Mouse (Mus musculus): Measurements from ENCODE around the gene Kcnj10.
A peak's percentile ranks its signal among the peaks of the same experiment; 100 is the strongest.

The Kcnj10 gene

DNA sequence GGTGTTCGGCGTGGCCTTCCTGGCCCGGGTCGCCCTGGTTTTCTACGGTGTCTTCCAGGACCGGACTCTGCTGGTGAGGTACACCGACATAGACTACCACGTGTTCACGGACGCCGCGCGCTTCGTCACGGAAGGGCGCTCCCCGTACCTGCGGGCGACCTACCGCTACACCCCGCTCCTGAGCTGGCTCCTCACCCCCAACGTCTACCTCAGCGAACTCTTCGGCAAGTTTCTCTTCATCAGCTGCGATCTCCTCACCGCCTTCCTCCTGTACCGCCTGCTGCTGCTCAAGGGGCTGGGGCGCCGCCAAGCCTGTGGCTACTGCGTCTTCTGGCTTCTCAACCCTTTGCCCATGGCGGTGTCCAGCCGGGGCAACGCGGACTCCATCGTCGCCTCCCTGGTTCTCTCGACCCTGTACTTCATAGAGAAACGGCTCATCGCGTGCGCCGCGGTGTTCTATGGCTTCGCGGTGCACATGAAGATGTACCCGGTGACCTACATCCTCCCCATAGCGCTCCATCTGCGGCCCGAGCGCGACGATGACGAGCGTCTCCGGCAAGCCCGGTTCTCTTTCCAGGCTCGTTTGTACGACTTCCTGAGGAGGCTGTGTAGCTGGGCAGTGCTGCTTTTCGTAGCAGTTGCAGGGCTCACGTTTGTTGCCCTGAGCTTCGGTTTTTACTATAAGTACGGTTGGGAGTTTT lies 35.9 kb downstream of the Kcnj10 start:
- DNase-seq (ENCODE audit: low spot score in 2 of 2) = peak in 1 of 2 experiments; percentile 29

DNA sequence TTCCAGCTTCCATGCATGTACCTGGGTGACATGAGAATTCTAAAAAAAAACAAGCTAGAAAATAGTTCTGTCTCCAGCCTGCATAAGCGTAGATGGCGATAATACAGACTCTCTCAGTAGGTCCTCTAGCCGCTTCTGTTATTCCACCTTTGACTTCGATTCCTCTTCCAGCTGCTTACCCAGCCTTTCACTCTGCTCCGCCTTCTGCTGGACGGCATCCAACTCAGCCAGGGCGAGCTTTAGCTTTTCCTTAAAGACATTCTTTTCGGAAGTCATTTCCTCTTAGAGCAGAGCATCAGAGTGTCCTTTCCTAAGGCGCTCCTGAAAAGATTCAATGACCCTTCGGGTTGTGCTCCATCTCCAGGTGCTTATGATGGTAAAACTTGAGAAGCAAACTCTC lies 39.1 kb downstream of the Kcnj10 start:
- DNase-seq (ENCODE audit: low spot score in 2 of 2) = no peak

DNA sequence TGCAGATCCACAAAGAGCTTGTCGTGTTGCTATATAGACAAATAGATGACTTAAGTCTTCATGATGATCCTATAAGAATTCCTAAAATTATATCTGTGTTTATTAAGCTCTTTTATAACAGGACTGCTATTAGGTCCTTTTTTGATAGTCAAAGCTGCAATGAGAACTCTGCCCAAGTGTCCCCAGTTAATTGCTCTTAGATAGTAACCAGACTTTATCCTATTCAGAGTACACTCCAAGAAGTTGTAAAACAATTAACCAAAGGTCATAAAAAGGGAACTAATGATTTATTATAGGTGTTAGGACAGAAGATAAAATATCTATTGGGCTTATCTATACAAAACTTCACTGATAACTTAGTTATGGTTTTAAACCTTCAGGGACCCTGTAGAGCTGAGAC lies 41.1 kb downstream of the Kcnj10 start:
- DNase-seq (ENCODE audit: low spot score in 2 of 2) = no peak

GRCm38 (mm10) chr1:172387246-172387645 lies 46.2 kb downstream of the Kcnj10 start:
- DNase-seq (ENCODE audit: low spot score in 2 of 2) = no peak

DNA sequence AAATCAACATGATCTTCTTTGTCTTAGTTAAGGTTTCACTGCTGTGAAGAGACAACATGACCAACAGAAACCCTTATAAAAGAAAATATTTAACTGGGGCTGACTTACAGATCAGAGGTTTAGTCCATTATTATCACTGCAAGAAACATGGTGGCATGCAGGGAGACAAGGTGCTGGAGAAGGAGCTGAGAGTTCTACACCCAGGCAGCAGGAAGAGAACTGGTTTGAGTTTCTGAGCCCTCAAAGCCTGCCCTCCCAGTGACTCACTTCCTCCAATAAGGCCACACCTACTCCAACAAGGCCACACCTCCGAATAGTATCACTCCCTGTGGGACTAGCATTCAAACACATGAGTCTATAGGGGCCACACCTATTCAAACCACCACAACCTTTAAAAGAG lies 49.8 kb downstream of the Kcnj10 start:
- peak; percentile 21 to 39 for DNase-seq (ENCODE audit: low spot score in 2 of 2)

- no peak for DNase-seq (ENCODE audit: low spot score in 2 of 2)
Measured at GRCm38 (mm10) chr1:172391807-172392581, 51.0 kb downstream of the Kcnj10 start.

- no peak for DNase-seq (ENCODE audit: low spot score in 2 of 2)
Measured at GRCm38 (mm10) chr1:172392643-172393170, 51.7 kb downstream of the Kcnj10 start.

DNA sequence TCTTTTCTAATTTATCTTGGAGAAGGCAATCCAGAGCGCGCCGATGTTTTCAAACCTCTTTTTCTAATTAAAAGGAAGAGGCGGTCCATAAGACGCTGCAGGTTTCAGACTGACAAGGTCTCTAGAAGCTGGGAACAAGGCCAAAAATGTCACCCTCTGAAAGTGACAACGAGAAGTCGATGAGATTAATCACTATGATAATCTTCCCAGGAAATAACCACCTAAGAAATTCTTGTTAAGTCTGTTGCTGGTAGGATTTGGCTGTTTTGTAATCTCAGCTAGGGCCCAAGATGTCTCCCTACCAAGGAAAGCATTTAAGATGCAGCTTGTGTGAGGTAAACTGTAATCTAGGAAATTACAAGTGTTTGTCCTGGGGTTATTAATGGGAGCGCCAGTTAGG lies 52.7 kb downstream of the Kcnj10 start:
- DNase-seq (ENCODE audit: low spot score in 2 of 2) = no peak

DNA sequence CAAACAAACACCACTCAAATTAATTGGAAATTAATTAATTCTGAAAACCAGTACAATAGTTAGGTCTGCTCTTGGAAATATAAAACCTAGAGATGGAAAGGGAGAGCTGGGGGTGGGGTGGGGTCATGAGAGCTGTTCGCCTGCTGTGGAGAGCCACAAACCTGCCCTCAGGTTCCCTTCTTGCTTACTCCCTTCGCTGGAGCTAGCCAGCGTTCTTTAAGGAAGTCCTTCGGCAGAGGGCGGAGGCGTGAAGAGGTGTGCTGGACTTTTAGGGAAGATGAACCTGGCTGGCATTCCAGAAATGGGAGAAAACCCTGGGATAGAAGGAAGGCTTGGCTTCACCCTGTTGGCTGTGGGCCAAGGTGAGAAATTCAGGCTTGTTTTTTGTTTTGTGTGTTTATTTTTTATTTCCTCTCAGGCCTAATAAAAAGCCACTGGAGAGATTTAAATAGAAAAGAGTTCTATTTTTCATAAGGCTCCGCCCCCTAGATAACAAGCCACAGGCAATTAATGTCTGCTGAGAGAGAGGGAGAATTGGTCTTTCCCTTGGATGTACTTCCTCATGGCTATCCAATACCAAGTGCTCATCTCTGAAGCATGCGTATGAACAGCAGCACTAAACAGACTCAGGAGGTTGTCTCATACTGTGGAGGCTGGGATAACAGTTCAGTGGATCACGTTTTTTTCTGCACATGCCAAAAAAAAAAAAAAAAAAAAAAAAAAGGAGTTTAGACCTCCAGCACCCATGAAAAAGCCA lies 56.2 kb downstream of the Kcnj10 start:
- no peak for DNase-seq (ENCODE audit: low spot score in 2 of 2)

- no peak for DNase-seq (ENCODE audit: low spot score in 2 of 2)
Measured at GRCm38 (mm10) chr1:172406077-172406706, 65.2 kb downstream of the Kcnj10 start.

GRCm38 (mm10) chr1:172408996-172409395 lies 68.0 kb downstream of the Kcnj10 start:
- no peak for DNase-seq (ENCODE audit: low spot score in 2 of 2)

DNA sequence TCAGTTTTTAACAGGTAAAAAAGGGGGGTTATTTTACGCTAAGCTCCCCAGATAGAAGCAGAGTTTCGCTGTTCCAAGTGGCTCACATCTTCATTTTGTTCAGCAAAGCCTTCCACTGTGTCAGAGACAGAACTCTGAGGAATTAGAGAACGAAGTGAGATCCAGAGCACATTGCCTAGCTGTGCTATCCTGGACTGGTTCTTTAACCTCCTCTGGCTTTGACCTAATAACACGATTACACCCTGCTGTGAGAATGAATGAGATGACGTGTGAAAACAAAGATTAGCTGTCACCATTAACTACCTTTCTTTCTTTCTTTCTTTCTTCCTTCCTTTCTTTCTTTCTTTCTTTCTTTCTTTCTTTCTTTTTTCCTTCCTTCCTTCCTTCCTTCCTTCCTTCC lies 68.4 kb downstream of the Kcnj10 start:
- no peak for DNase-seq (ENCODE audit: low spot score in 2 of 2)

- peak; percentile 38 to 68 for DNase-seq (ENCODE audit: low spot score in 2 of 2)
Measured at GRCm38 (mm10) chr1:172410806-172411205, 69.8 kb downstream of the Kcnj10 start.

- DNase-seq (ENCODE audit: low spot score in 2 of 2) = peak; percentile 39 to 63
Measured at GRCm38 (mm10) chr1:172412204-172412603, 71.2 kb downstream of the Kcnj10 start.

- no peak for DNase-seq (ENCODE audit: low spot score in 2 of 2)
Measured at GRCm38 (mm10) chr1:172413491-172414230, 72.7 kb downstream of the Kcnj10 start.

DNA sequence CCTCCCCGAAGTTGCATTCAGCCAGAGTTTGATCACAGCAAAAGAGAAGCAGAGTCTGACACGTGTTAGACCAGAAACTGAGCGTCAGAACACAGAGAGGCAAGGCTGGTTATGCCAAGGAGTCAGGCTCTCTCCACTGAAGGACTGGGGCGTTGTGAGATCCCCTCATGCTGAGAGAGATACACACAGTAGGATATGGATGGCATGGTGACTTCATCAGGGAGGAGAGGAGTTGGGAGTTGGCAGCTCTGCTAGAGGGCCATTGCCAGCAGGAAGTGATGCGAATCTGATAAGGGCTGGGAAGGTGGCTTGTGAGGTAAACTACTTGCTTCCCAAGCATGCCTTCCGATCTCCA lies 73.2 kb downstream of the Kcnj10 start:
- no peak for DNase-seq (ENCODE audit: low spot score in 2 of 2)

DNA sequence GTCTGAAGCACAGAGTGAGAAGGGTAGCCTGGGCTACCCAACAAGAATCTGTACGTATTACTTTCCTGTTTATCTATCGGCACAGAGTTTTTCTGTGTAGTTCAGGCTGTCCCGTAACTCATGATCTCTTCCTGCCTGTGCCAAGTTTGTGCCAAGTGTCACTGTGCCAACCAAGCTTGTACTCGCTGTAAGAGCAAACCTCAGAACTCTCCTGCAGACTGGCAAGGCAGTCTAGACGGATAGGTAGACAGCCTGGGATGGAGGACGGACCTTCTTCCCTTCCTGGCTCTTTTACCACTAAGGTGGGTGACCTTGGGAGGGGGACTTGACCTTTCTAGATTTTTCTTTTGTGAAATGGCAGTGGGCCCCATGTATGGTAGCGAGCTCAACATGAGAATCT lies 74.1 kb downstream of the Kcnj10 start:
- no peak for DNase-seq (ENCODE audit: low spot score in 2 of 2)

DNA sequence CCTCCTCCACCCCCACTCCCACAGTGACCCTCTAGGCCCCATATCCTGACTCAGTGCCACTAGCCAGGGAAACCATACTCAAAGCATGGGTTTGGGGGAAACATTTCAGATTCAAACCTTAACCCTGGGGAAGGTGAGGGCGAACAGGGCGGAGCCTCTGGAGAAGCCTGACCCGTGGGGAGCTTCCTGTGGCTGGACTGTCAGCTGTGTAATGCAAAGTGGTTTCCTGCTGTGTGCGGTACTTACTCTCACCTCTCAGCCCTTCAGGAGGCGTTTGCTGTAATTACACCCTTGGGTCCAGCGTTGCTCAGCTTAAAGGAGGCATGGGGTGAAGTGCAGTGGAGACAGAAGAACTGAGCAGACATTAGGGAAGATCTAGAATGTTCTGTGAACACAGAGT lies 77.2 kb downstream of the Kcnj10 start:
- no peak for DNase-seq (ENCODE audit: low spot score in 2 of 2)

GRCm38 (mm10) chr1:172418642-172419041 lies 77.6 kb downstream of the Kcnj10 start:
- DNase-seq (ENCODE audit: low spot score in 2 of 2) = no peak

DNA sequence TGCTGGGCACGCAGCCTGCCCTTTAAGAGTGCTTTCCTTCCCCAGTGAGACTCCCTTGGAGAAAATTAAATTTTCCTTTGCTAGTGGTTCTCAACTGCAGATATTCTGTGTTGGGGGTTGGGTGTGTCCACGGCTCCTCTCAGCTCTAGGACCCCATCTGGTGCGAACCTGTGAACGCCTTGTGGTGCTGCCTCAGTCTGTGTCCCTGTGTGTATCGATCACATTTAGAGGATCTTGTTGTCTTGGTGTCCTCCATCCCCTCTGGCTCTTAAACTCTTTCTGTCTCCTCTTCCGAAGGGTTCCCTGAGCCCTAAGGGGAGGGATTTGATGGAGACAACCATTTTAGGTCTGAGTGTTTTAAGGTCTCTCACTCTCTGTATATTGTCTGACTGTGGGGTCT lies 79.2 kb downstream of the Kcnj10 start:
- no peak for DNase-seq (ENCODE audit: low spot score in 2 of 2)

DNA sequence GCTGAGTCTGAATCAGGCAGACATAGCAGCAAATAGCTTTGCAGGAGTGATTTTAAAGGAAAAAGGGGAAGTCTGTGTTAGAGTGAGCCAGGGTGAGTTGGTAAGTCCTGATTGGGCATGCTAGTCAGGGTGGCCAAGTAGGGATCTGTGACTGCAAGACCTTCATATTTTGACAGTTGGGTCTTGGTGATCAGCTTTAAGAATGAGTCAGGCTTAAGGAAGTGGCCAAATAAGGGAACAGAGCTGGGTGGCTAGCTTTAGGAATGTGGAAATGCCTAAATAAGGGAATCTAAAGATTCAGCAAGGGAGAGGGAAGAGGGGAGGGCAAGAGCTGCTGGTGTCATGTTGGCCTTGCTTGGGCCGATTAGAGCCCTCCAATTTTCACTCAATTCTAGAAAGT lies 82.4 kb downstream of the Kcnj10 start:
- no peak for DNase-seq (ENCODE audit: low spot score in 2 of 2)
